10 mouse cellular contexts compared by ENCODE assay signal in genomic region chr19:19108596-19109381, GRCm38 (mm10). TPM values are rescaled to one million over a fixed set of nuclear protein-coding genes. Genes with fewer than 3 reads are reported as not detected.
DNase-seq lines count a peak whose midpoint lies in the region; ATAC-seq and TF ChIP-seq lines count a peak whose summit lies in the region.
"Had no signal": no experiment of that assay in that cellular context is flagged by ENCODE, and none has a peak within 500 bp of the region (broad histone marks: within the 10 kb centered on the region; RNA-seq: fewer than 3 reads in every experiment).

No protein-coding gene starts in this region.

- no peak overlapping the region for H3K27ac ChIP-seq in stomach, embryonic 16.5 days (ENCODE audit: low read length)
- H3K27ac ChIP-seq in stomach, postnatal 0 days (replicated peaks): no peak overlapping the region
- no peak overlapping the region for H3K27ac ChIP-seq in midbrain, embryonic 10.5 days (replicated peaks)
- H3K27ac ChIP-seq: liver, embryonic 12.5 days had no signal

- intact Hi-C loops in gastrocnemius, postnatal 36 days (cut with DNase I): no loop called here

- peak; percentile 27 for DNase-seq in embryo, embryonic 10 days (ENCODE audit: low spot score)
- DNase-seq in embryo, embryonic 9.5 days (ENCODE audit: extremely low spot score): no peak
- DNase-seq in stomach, postnatal 0 days (ENCODE audit: low spot score): no peak
- DNase-seq in midbrain, embryonic 10.5 days (ENCODE audit: low spot score): peak; percentile 21
- DNase-seq in urinary bladder, postnatal 14 days (ENCODE audit: low spot score): no peak
- DNase-seq in ovary, postnatal 36 days (ENCODE audit: low spot score): no peak
- DNase-seq in gastrocnemius, postnatal 36 days: no peak
- DNase-seq: cerebellum, adult 11 months had no signal

- H3K36me3 ChIP-seq in stomach, embryonic 16.5 days (ENCODE audit: control insufficient read depth, insufficient read depth, low read length): no peaks in the 10 kb centered on the region
- no peaks in the 10 kb centered on the region for H3K36me3 ChIP-seq in stomach, postnatal 0 days (ENCODE audit: control insufficient read depth, insufficient read depth, low read length)
- no peaks in the 10 kb centered on the region for H3K36me3 ChIP-seq in midbrain, embryonic 10.5 days
- H3K36me3 ChIP-seq: liver, embryonic 12.5 days had no signal

- H3K9ac ChIP-seq in stomach, embryonic 16.5 days (ENCODE audit: low read length): no peak overlapping the region
- no peak overlapping the region for H3K9ac ChIP-seq in stomach, postnatal 0 days (ENCODE audit: low read length)
- H3K9ac ChIP-seq: liver, embryonic 12.5 days had no signal

- ATAC-seq in stomach, embryonic 16.5 days (ENCODE audit: insufficient read depth, low FRiP score): no peak
- no peak for ATAC-seq in stomach, postnatal 0 days (ENCODE audit: low FRiP score, low TSS enrichment)
- ATAC-seq: liver, embryonic 12.5 days had no signal

- TF ChIP-seq CTCF in stomach, postnatal 0 days (IDR thresholded peaks at IDR 0.05; ENCODE audit: low read depth): no peak

- WGBS in stomach, embryonic 16.5 days: 40% methylated on average over 13 of the region's 13 CpGs
- 51% methylated on average over 13 of the region's 13 CpGs for WGBS in stomach, postnatal 0 days
- WGBS in midbrain, embryonic 10.5 days: 26% methylated on average over 13 of the region's 13 CpGs

- peaks cover 21% of the 10 kb centered on the region for H3K27me3 ChIP-seq in stomach, embryonic 16.5 days (ENCODE audit: control insufficient read depth, insufficient read depth, low read length)
- no peaks in the 10 kb centered on the region; the same call in 1 of the 2 replicates for H3K27me3 ChIP-seq in stomach, postnatal 0 days (ENCODE audit: control insufficient read depth, insufficient read depth, low read length)
- peaks cover 51% of the 10 kb centered on the region for H3K27me3 ChIP-seq in midbrain, embryonic 10.5 days (ENCODE audit: low read depth, poor library complexity, severe bottlenecking)

- H3K9me3 ChIP-seq in stomach, embryonic 16.5 days (replicated peaks; ENCODE audit: control insufficient read depth, low read length): no peaks in the 10 kb centered on the region
- no peaks in the 10 kb centered on the region for H3K9me3 ChIP-seq in stomach, postnatal 0 days (ENCODE audit: control insufficient read depth, low read length)
- H3K9me3 ChIP-seq in midbrain, embryonic 10.5 days (replicated peaks): no peaks in the 10 kb centered on the region
- H3K9me3 ChIP-seq: liver, embryonic 12.5 days had no signal

- TF ChIP-seq EP300 in stomach, postnatal 0 days (optimal IDR thresholded peaks at IDR 0.05): no peak

- peaks cover 6% of the 10 kb centered on the region; the same call in 1 of the 2 replicates for H3K4me1 ChIP-seq in stomach, embryonic 16.5 days (ENCODE audit: control insufficient read depth, insufficient read depth, low read length)
- no peaks in the 10 kb centered on the region for H3K4me1 ChIP-seq in stomach, postnatal 0 days (replicated peaks; ENCODE audit: control insufficient read depth, insufficient read depth)
- peaks cover 32% of the 10 kb centered on the region for H3K4me1 ChIP-seq in midbrain, embryonic 10.5 days

- no peak overlapping the region for H3K4me3 ChIP-seq in stomach, embryonic 16.5 days (replicated peaks; ENCODE audit: low read length)
- no peak overlapping the region for H3K4me3 ChIP-seq in stomach, postnatal 0 days (ENCODE audit: low read depth, low read length)
- H3K4me3 ChIP-seq in midbrain, embryonic 10.5 days: peak overlapping the region; percentile 23; the same call in 1 of the 2 replicates
- H3K4me3 ChIP-seq: liver, embryonic 12.5 days had no signal

- 0 out of 2 replicates have a peak overlapping the region, but pooled peaks have one; percentile 15 for H3K4me2 ChIP-seq in stomach, embryonic 16.5 days (ENCODE audit: low read depth, low read length)
- no peak overlapping the region for H3K4me2 ChIP-seq in stomach, postnatal 0 days (replicated peaks; ENCODE audit: low read depth)

RNA-seq across cellular contexts. Expression of gene Rorb, which starts 2.2 kb away (rescaled TPM):
- 0.34 and 0.71 TPM in 2 replicates for polyA plus RNA-seq in stomach, embryonic 16.5 days (2015; fragmentation: Nextera tagmentation; extraction: Ambion mirVana)
- 0.11 and 0.17 TPM in 2 replicates for polyA plus RNA-seq in stomach, postnatal 0 days (2015; fragmentation: Nextera tagmentation; extraction: Ambion mirVana)
- polyA plus RNA-seq in midbrain, embryonic 10.5 days (2016; fragmentation: Nextera tagmentation; extraction: Ambion mirVana): 1.5 and 3.2 TPM in 2 replicates
- total RNA-seq in gastrocnemius, postnatal 36 days (2021): under 1 TPM; 0.05 to 0.28 TPM

Comparison
In these comparisons a context has a peak if more than half of its experiments do, and no peak if none do; other contexts are left out.
1. DNase-seq: peak in embryo, embryonic 10 days (single experiment) and midbrain, embryonic 10.5 days (single experiment); none in embryo, embryonic 9.5 days (single experiment), stomach, postnatal 0 days (single experiment), urinary bladder, postnatal 14 days (single experiment), ovary, postnatal 36 days (single experiment) and gastrocnemius, postnatal 36 days (0 of 2).